Mouse (Mus musculus) CH12.LX (cell line): ENCODE measurements around the gene Ptprg. TPM values are rescaled to one million over a fixed set of nuclear protein-coding genes. Genes with fewer than 3 reads are reported as not detected.

ENCODE experiments used
- DNase-seq: peaks from one replicate; pipeline ENCODE4 v3.0.0-alpha.2; 2013; ENCODE audit errors: extremely low read depth
- H3K27ac ChIP-seq: 2 replicates; pipeline ENCODE4 v1.5.1; 2012; ENCODE audit warnings: low read depth, mild to moderate bottlenecking, control low read depth, moderate library complexity; ENCODE audit not compliant: insufficient read depth
- H3K27me3 ChIP-seq: replicated peaks from 2 replicates; pipeline ENCODE3; 2012; ENCODE audit warnings: inconsistent platforms
- H3K36me3 ChIP-seq, 2 experiments: replicated peaks in 1 of 2; 2 replicates each; pipeline versions ENCODE3 to v1.6.1; 2012; ENCODE audit warnings: inconsistent platforms in 1 of 2, low read length in 1 of 2, mild to moderate bottlenecking in 1 of 2, mixed read lengths in 1 of 2, moderate library complexity in 1 of 2; ENCODE audit not compliant: control insufficient read depth in 1 of 2, insufficient read depth in 1 of 2
- H3K4me1 ChIP-seq, 2 experiments: 2 replicates each; pipeline ENCODE4 v1.6.1; 2012; ENCODE audit warnings: inconsistent platforms in 1 of 2, moderate library complexity in 1 of 2; ENCODE audit not compliant: insufficient read depth in 2 of 2, control insufficient read depth in 1 of 2
- H3K4me2 ChIP-seq: 2 replicates; pipeline ENCODE4 v1.6.1; 2012; ENCODE audit warnings: low read depth, mild to moderate bottlenecking, control low read depth; ENCODE audit not compliant: poor library complexity, insufficient read depth, severe bottlenecking
- H3K4me3 ChIP-seq, 3 experiments: fragments of 150-350 bp in 1 of 3; sonication (generic) in 1 of 3; replicated peaks in 1 of 3; 2 replicates each; pipeline versions ENCODE3 to v1.5.1; 2011 to 2012; ENCODE audit warnings: low read depth in 2 of 3, low read length in 2 of 3, mild to moderate bottlenecking in 2 of 3, moderate library complexity in 2 of 3, control low read depth in 1 of 3, improper control_type of control experiment in 1 of 3, inconsistent platforms in 1 of 3, mixed read lengths in 1 of 3; ENCODE audit not compliant: poor library complexity in 1 of 3
- H3K79me2 ChIP-seq: replicated peaks from 2 replicates; pipeline ENCODE4 v1.6.1; 2012; ENCODE audit warnings: mild to moderate bottlenecking, moderate library complexity; ENCODE audit not compliant: control insufficient read depth, poor library complexity, insufficient read depth, severe bottlenecking; ENCODE audit errors: extremely low read depth
- H3K9ac ChIP-seq: 2 replicates; pipeline ENCODE4 v1.6.1; 2012; ENCODE audit warnings: low read depth, mild to moderate bottlenecking, control low read depth, moderate library complexity; ENCODE audit not compliant: insufficient read depth
- H3K9me3 ChIP-seq: replicated peaks from 2 replicates; pipeline ENCODE3; 2012; ENCODE audit warnings: low read length, inconsistent platforms, mixed read lengths
- CTCF ChIP-seq, 2 experiments: IDR thresholded peaks in 1 of 2; conservative IDR thresholded peaks in 1 of 2; 2 replicates each; pipeline ENCODE4 v1.5.1; 2011 to 2012; ENCODE audit warnings: low read depth in 2 of 2, low read length in 2 of 2, improper control_type of control experiment in 1 of 2, inconsistent platforms in 1 of 2, mild to moderate bottlenecking in 1 of 2, moderate library complexity in 1 of 2
- E2F4 ChIP-seq: IDR thresholded peaks from 2 replicates; pipeline ENCODE4 v1.6.1; 2011; ENCODE audit warnings: low read depth, low read length, improper control_type of control experiment; ENCODE audit not compliant: insufficient replicate concordance
- ELF1 ChIP-seq: IDR thresholded peaks from 2 replicates; pipeline ENCODE4 v1.6.1; 2014; ENCODE audit warnings: low read depth, mild to moderate bottlenecking, inconsistent platforms, low read length, improper control_type of control experiment
- JUND ChIP-seq: conservative IDR thresholded peaks from 2 replicates; pipeline ENCODE4 v1.6.1; 2011; ENCODE audit warnings: low read depth, low read length, improper control_type of control experiment
- MAZ ChIP-seq: IDR thresholded peaks from 2 replicates; pipeline ENCODE4 v1.6.1; 2012; ENCODE audit warnings: low read depth, mild to moderate bottlenecking, inconsistent platforms, low read length, improper control_type of control experiment, moderate library complexity
- MEF2A ChIP-seq: IDR thresholded peaks from 2 replicates; pipeline ENCODE4 v1.6.1; 2014; ENCODE audit warnings: low read depth, mild to moderate bottlenecking, inconsistent platforms, low read length, improper control_type of control experiment, borderline replicate concordance
- MXI1 ChIP-seq: IDR thresholded peaks from 2 replicates; pipeline ENCODE4 v1.6.1; 2011; ENCODE audit warnings: mild to moderate bottlenecking, low read depth, low read length, improper control_type of control experiment
- PAX5 ChIP-seq: IDR thresholded peaks from 2 replicates; pipeline ENCODE4 v1.6.1; 2012; ENCODE audit warnings: low read length, inconsistent platforms, mixed read lengths
- POLR2AphosphoS2 ChIP-seq: IDR thresholded peaks from 2 replicates; pipeline ENCODE4 v1.6.1; 2011; ENCODE audit warnings: low read depth, low read length, improper control_type of control experiment
- RAD21 ChIP-seq: IDR thresholded peaks from 2 replicates; pipeline ENCODE4 v1.6.1; 2011; ENCODE audit warnings: low read depth, mild to moderate bottlenecking, low read length, improper control_type of control experiment, moderate library complexity
- RCOR1 ChIP-seq: conservative IDR thresholded peaks from 2 replicates; pipeline ENCODE4 v1.6.1; 2012; ENCODE audit warnings: low read depth, mild to moderate bottlenecking, inconsistent platforms, low read length, improper control_type of control experiment
- SMC3 ChIP-seq: IDR thresholded peaks from 2 replicates; pipeline ENCODE4 v1.6.1; 2011; ENCODE audit warnings: low read depth, low read length, improper control_type of control experiment
- UBTF ChIP-seq: IDR thresholded peaks from 2 replicates; pipeline ENCODE4 v1.6.1; 2012; ENCODE audit warnings: low read depth, mild to moderate bottlenecking, inconsistent platforms, low read length, improper control_type of control experiment, moderate library complexity
- ZC3H11A ChIP-seq: IDR thresholded peaks from 2 replicates; pipeline ENCODE4 v1.6.1; 2012; ENCODE audit warnings: low read depth, mild to moderate bottlenecking, inconsistent platforms, low read length, improper control_type of control experiment
- ZMIZ1 ChIP-seq: IDR thresholded peaks from 2 replicates; pipeline ENCODE4 v1.6.1; 2012; ENCODE audit warnings: low read depth, mild to moderate bottlenecking, inconsistent platforms, low read length, improper control_type of control experiment
- dilution Hi-C: fragments of 300-500 bp; cut with MboI; formaldehyde crosslinking; loops from 2 replicates; pipeline ENCODE4 v1.14.3; 2020; ENCODE audit warnings: low sequenced_read_pairs; ENCODE audit not compliant: extremely low pct_unique_long_range_greater_than_20kb, extremely low pct_ligation_motif_present
- in situ Hi-C: fragments of 300-500 bp; cut with MboI; formaldehyde crosslinking; loops from 3 replicates; pipeline ENCODE4 v1.14.3; 2019; ENCODE audit warnings: low sequenced_read_pairs, low pct_ligation_motif_present, low pct_unique_long_range_greater_than_20kb, mixed read lengths
- polyA plus RNA-seq: library from polyadenylated mRNA; unstranded; fragments of >175 nt; gene quantifications from 2 replicates; pipeline ENCODE4 v1.2.1, GENCODE M21; 2012; ENCODE audit warnings: low read depth; ENCODE audit not compliant: insufficient read length
- total RNA-seq, 2 experiments: library from RNA; depleted of rRNA; stranded (reverse); fragments of 300-350 nt in 1 of 2; fragments of >200 nt in 1 of 2; gene quantifications; 2 replicates each; pipeline ENCODE4 v1.2.3; 2012 to 2014

The Ptprg gene
- total and polyA plus RNA-seq, 3 experiments: 0.08 TPM; not detected in 2

GRCm38 (mm10) chr14:12149529-12149928 is 596.2 kb downstream of the Ptprg start:
- Histone ChIP-seq H3K27ac (no peak overlapping the region), H3K4me1 (peaks cover 0 to 5% of the 10 kb centered on the region in 2 experiments; a peak in 1 of 4 replicates), H3K4me2 (no peak overlapping the region), H3K9ac (no peak overlapping the region), H3K9me3 (no peaks in the 10 kb centered on the region), H3K36me3 (no peaks in the 10 kb centered on the region), H3K79me2 (no peaks in the 10 kb centered on the region), H3K4me3 (no peak overlapping the region), H3K27me3 (no peaks in the 10 kb centered on the region)
- dilution Hi-C loops (no loop called here), in situ Hi-C loops (loop anchor here (10.0 kb wide), 1 partner anchor 385 kb away; no protein-coding TSS in a partner anchor)
- TF ChIP-seq RAD21 (no peak), ZMIZ1 (no peak), MEF2A (no peak), JUND (no peak), RCOR1 (no peak), UBTF (no peak)
- DNase-seq: no peak

- H3K27ac ChIP-seq: no peak overlapping the region
- dilution Hi-C loops: no loop called here
- no peaks in the 10 kb centered on the region for H3K9me3 ChIP-seq
- in situ Hi-C loops: no loop called here
- peak; percentile 60 for DNase-seq
- H3K36me3 ChIP-seq: no peaks in the 10 kb centered on the region
- TF ChIP-seq CTCF (conservative IDR thresholded peaks at IDR 0.05 in 1 of 2, IDR thresholded peaks at IDR 0.05 in 1 of 2; ENCODE audit: low read depth in 2 of 2, low read length in 2 of 2): peak; percentile 71 to 82
- TF ChIP-seq SMC3: peak; percentile 76
- peak; percentile 84 for TF ChIP-seq RAD21
- TF ChIP-seq E2F4: no peak
- TF ChIP-seq ZC3H11A: peak; percentile 16; the same call in 1 of the 2 replicates
- H3K4me1 ChIP-seq: peaks cover 0 to 5% of the 10 kb centered on the region in 2 experiments; a peak in 1 of 4 replicates
- no peak overlapping the region for H3K4me3 ChIP-seq
- H3K79me2 ChIP-seq: no peaks in the 10 kb centered on the region
- no peak overlapping the region for H3K4me2 ChIP-seq
- H3K27me3 ChIP-seq: no peaks in the 10 kb centered on the region
- H3K9ac ChIP-seq: no peak overlapping the region
These were observed 598.6 kb downstream of the Ptprg start for GRCm38 (mm10) chr14:12151927-12152326.

GRCm38 (mm10) chr14:12152748-12153147 is 599.4 kb downstream of the Ptprg start:
- H3K9me3 ChIP-seq: no peaks in the 10 kb centered on the region
- in situ Hi-C loops: no loop called here
- DNase-seq: no peak
- no peak overlapping the region for H3K4me3 ChIP-seq
- TF ChIP-seq MAZ (no peak), POLR2AphosphoS2 (no peak), MXI1 (no peak), PAX5 (no peak), ELF1 (no peak)
- no peak overlapping the region for H3K27ac ChIP-seq
- H3K36me3 ChIP-seq: no peaks in the 10 kb centered on the region
- no peak overlapping the region for H3K9ac ChIP-seq
- dilution Hi-C loops: no loop called here
- H3K27me3 ChIP-seq: no peaks in the 10 kb centered on the region
- H3K79me2 ChIP-seq: no peaks in the 10 kb centered on the region
- no peak overlapping the region for H3K4me2 ChIP-seq
- peaks cover 0 to 5% of the 10 kb centered on the region in 2 experiments; a peak in 1 of 4 replicates for H3K4me1 ChIP-seq
